Mouse (Mus musculus) bone marrow macrophage, adult 2 months (primary cell): Measurements from ENCODE around the gene Mtif2.

Source experiments
- CTCF ChIP-seq: IDR thresholded peaks from 2 replicates; pipeline ENCODE4 v1.5.1; 2012; ENCODE audit warnings: low read depth, mild to moderate bottlenecking, low read length, moderate library complexity
- POLR2A ChIP-seq: IDR thresholded peaks from 2 replicates; pipeline ENCODE4 v1.6.1; 2012; ENCODE audit warnings: mild to moderate bottlenecking, low read depth, low read length, borderline replicate concordance

DNA sequence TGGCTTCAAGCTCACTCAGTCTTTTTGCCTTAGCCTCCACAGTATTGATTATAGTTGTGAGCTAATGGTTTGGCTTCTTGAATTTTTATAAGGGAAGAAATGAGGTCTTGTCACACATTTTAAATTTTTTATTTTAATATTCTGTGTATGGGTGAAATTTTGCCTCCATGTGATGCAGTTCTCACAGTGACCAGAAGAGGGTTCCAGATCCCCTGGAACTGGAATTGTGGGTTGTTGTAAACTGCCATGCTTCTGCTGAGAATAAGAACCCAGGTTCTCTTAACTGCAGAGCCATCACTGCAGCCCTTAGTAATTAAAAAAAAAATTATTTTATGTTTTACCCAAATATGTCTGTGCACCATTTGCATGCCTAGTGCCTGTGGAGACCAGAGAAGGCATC is 53.4 kb downstream of the Mtif2 start:
- no peak for TF ChIP-seq POLR2A
- TF ChIP-seq CTCF: no peak
